Mouse (Mus musculus): ENCODE data around the gene Kiz.

Gene Kiz

GRCm38 (mm10) chr2:146855599-146856039, at the start of gene Kiz:
TSS of gene Kiz (plus strand) at chr2:146855864.
- peak; percentile 99 for DNase-seq

GRCm38 (mm10) chr2:146809706-146810256, 45.9 kb upstream of the Kiz start:
- DNase-seq = no peak

GRCm38 (mm10) chr2:146810695-146811094, 45.0 kb upstream of the Kiz start:
- DNase-seq = no peak

- no peak for DNase-seq
These were observed 40.7 kb upstream of the Kiz start for GRCm38 (mm10) chr2:146814978-146815377.

- DNase-seq = no peak
These were observed 36.6 kb upstream of the Kiz start for GRCm38 (mm10) chr2:146819065-146819464.

- DNase-seq = no peak
These were observed 32.1 kb upstream of the Kiz start for GRCm38 (mm10) chr2:146823483-146823951.

GRCm38 (mm10) chr2:146824043-146824442, 31.6 kb upstream of the Kiz start:
- no peak for DNase-seq

- no peak for DNase-seq
These were observed 27.7 kb upstream of the Kiz start for GRCm38 (mm10) chr2:146828006-146828405.

GRCm38 (mm10) chr2:146833222-146834063, 22.2 kb upstream of the Kiz start:
- DNase-seq = no peak

GRCm38 (mm10) chr2:146834064-146834313, 21.7 kb upstream of the Kiz start:
- DNase-seq = no peak

- no peak for DNase-seq
These were observed 21.1 kb upstream of the Kiz start for GRCm38 (mm10) chr2:146834314-146835201.

- DNase-seq = no peak
These were observed 20.2 kb upstream of the Kiz start for GRCm38 (mm10) chr2:146835241-146835990.

- DNase-seq = no peak
These were observed 19.4 kb upstream of the Kiz start for GRCm38 (mm10) chr2:146836246-146836645.

GRCm38 (mm10) chr2:146836871-146837550, 18.7 kb upstream of the Kiz start:
- no peak for DNase-seq

- no peak for DNase-seq
These were observed 18.0 kb upstream of the Kiz start for GRCm38 (mm10) chr2:146837653-146838052.

- no peak for DNase-seq
These were observed 16.9 kb upstream of the Kiz start for GRCm38 (mm10) chr2:146838596-146839302.

- DNase-seq = no peak
These were observed 16.2 kb upstream of the Kiz start for GRCm38 (mm10) chr2:146839303-146840030.

GRCm38 (mm10) chr2:146847863-146848262, 7.8 kb upstream of the Kiz start:
- no peak for DNase-seq

GRCm38 (mm10) chr2:146856120-146856519, 456 bp downstream of the Kiz start:
- peak; percentile 49 for DNase-seq

GRCm38 (mm10) chr2:146856853-146857252, 1.2 kb downstream of the Kiz start:
- DNase-seq = no peak

GRCm38 (mm10) chr2:146865781-146866180, 10.1 kb downstream of the Kiz start:
- no peak for DNase-seq
